Mouse (Mus musculus) right cerebral cortex, postnatal 36 days (tissue): ENCODE results near the gene Uri1.

ENCODE experiments used
- DNase-seq, 2 experiments: peaks; one replicate each; pipeline ENCODE4 v3.0.0; 2022; ENCODE audit warnings: low spot score in 2 of 2, mixed read lengths in 1 of 2

The Uri1 gene

DNA sequence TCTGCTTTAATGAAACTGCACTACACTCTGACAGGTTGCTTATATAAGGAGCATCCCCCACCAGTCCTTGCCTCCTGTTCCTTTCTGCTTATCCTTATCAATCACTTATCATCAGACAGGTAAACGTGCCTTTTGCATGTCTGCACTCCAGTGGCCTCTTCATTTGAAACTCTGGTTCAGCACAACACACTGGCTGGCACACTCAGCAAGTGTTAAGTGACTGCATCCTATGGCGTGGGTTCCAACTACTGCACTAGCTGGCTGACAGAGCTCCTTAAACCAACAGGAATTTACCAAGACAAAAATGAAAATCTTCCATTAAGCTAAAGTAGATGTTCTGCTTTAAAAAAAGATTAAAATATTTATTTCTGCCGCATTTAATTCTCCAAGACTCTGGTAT is 9.4 kb downstream of the Uri1 start:
- no peak for DNase-seq

DNA sequence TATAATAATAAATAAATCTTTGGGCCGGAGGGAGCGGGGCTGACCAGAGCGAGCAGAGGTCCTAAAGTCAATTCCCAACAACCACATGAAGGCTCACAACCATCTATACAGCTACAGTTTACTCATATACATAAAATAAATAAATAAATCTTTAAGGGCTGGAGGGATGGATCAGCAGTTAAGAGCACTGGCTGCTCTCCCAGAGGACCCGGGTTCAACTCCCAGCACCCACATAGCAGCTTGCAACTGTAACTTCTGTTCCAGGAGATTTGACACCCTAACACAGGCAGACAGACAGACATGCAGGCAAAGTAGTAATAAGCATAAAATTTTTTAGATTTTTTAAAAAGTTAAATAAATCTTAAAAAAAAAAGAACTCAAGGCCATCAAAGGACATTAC is 10.5 kb downstream of the Uri1 start:
- DNase-seq: no peak

DNA sequence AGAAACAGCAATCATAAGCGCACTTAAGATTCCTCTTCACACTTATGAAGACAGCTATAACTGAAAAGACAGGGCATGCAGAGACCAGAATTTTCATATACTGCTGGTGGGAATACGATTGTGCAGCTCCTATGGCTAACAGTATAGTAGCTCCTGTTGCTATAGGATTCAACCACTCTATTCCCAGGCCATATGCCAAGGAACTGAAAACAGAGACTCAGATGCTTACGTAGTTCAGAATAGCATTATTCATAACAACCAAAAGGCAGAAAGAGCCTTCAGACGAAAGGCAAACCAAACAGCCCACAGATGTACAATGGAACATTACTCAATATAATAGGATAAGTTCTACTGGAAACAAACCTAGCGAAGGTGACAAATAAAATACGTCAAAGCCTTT is 15.0 kb downstream of the Uri1 start:
- no peak for DNase-seq

GRCm38 (mm10) chr7:38002451-38002850 is 20.9 kb downstream of the Uri1 start:
- DNase-seq: no peak

- DNase-seq: no peak
Measured at GRCm38 (mm10) chr7:37999691-38000090, 23.7 kb downstream of the Uri1 start.

DNA sequence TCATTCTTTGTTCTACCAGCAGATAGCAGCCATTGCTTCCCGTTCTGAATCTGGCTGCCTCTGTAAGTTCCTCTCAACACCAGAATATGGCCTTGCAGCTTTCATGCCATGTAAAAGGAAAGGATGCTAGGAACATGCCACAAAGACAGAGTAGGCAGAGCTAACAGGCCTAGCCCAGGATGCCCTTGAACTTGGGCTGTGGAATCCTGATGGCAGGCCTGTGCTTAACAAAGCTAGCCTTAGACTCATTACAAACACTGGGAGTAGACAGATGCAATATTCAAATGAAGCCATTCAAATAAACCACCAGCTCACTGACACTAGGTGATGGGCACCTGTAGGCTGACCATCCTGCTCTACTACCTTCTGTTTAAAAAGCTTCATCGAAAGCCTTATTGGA is 30.5 kb downstream of the Uri1 start:
- DNase-seq: no peak

- DNase-seq: no peak
Measured at GRCm38 (mm10) chr7:37984866-37985265, 38.5 kb downstream of the Uri1 start.

GRCm38 (mm10) chr7:37983471-37983870 is 39.9 kb downstream of the Uri1 start:
- no peak for DNase-seq

- peak; percentile 11 to 18 for DNase-seq
Measured at GRCm38 (mm10) chr7:37979729-37980128, 43.6 kb downstream of the Uri1 start.

DNA sequence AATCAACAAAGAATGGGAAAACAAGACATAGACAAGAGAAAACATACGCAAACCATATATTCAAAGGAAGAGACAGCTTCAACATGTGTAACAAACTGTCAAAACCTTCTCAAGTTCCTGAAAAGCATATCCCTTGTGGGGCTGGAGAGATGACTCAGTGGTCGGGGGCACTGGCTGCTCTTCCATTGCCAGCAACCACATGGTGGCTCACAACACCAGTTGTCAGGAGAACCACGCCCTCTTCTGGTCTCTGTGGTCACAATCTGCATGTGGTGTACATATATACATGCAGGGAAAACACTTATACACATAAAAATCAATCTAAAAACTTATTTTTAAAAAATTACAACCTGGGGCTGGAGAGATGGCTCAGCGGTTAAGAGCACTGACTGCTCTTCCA is 44.9 kb downstream of the Uri1 start:
- DNase-seq: no peak

DNA sequence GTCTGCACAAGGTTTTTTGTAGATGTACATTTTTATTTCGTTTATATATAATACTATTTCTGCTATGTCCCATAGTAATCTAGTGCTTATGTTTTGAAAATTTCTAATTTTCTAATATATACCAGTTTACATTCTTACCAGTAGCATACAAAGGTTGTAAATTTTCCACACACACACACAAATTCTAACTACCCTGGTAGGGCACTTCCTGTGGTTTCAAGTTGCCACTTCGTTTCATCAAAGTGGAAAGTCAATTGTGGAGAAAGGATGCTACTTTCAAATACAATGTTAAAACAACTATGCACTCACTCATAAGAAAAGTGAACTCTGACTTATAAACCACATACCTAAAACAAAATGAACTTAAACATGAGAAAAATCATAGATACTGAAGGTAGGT is 45.7 kb downstream of the Uri1 start:
- no peak for DNase-seq

- DNase-seq: no peak
Measured at GRCm38 (mm10) chr7:37972999-37973555, 50.3 kb downstream of the Uri1 start.

DNA sequence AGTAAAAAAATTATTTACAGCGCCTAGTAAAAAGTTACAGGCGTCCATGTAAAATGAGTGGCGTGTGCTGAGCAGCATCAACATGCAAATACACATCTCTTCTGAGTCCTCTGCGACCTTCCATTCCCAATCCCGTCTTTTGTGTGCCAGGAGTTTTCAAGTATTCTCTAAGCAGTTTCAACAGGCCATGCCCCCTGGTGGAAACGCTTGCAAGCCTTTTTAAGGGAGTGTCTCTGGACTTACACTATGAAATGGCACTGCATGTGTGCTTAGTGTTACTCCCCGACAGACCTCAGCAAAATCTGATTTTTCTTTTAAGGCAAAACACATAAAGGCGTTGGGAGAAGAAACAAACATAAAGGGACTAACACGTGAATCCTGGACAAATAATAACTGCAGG is 50.8 kb downstream of the Uri1 start:
- DNase-seq: no peak

DNA sequence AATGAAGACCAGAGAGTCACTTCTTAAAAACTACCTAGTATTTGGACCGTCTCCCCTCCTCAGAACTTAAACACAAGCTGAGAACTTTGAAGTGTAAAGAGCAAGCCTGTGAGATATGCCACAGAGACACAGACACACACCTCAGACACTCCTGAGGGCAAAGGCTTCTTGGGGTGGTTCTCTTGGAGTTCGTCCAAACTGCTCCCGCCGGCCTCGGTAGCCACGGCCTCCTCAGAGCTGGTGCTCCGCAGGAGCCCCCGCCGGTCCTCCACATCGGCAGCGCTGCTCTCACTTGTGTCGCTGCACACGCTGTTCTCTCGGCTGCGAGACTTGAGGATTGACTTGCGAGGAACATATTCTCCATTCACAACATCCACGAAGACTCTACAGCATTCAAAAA is 61.0 kb downstream of the Uri1 start:
- DNase-seq: no peak

- no peak for DNase-seq
Measured at GRCm38 (mm10) chr7:37961247-37961646, 62.1 kb downstream of the Uri1 start.

DNA sequence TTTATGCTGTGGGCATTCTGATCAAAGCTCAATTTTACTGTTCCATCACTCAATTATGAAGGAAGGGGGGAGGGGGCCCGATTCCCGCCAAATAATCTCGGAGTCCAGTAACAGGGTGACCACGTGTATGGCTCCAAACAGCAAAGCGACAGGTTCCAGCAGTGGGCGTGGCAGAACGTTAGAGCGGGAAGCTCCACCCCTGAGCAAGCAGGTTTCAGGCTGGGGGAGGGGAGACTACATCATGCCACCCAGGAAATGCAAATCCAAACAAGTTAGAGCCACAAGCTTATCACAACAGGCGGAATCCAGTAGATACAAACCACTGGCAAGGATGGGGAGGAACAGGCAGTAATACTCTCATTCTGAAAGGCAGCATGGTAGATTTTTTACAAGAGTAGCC is 71.5 kb downstream of the Uri1 start:
- DNase-seq: no peak

- no peak for DNase-seq
Measured at GRCm38 (mm10) chr7:37936459-37936858, 86.9 kb downstream of the Uri1 start.

GRCm38 (mm10) chr7:37935786-37936185 is 87.6 kb downstream of the Uri1 start:
- DNase-seq: no peak

DNA sequence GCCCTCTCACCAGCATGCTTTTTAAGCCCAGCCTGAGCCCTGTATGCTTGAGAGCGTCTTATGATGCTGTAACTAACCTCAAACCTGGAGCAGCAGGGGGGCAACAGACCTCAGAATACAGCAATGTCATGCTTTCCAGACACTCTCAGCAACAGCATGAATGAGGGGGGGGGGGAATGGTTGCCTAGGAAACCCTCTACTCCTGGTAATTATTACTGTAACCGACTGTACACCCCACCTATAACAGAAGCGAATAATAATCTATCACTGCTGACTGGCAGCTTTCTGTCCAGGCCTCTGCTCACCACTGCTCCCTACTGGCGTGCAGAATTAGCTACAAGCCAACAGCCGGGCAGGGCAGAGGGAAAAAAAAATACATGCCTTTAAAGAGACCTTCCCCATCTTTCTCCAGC is 88.6 kb downstream of the Uri1 start:
- no peak for DNase-seq

DNA sequence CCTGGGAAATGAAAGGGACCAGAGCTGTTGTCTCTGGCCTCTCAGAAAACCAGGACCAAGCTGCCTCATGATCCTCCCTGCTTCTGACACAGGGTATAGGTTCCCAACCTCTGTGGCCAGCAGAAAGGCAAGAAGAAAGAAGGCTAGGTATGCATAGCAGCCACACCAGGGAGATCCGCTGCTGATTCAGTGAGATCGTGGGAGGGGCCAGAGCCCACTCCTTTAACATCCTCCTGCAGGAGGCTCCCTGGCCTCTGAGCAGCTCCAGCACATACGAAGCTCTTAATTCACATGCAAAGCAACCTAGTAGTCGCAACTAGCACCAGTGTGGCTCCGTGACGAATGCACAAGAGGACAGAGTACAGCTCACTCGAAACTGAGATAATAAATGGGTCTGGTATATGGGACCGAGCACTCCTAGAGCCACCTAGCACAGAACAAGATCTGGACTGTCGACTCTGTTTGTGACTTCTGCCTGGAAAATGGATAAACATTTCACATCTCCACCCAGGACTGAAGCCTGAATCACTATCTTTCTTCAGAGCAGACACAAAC is 89.5 kb downstream of the Uri1 start:
- no peak for DNase-seq

DNA sequence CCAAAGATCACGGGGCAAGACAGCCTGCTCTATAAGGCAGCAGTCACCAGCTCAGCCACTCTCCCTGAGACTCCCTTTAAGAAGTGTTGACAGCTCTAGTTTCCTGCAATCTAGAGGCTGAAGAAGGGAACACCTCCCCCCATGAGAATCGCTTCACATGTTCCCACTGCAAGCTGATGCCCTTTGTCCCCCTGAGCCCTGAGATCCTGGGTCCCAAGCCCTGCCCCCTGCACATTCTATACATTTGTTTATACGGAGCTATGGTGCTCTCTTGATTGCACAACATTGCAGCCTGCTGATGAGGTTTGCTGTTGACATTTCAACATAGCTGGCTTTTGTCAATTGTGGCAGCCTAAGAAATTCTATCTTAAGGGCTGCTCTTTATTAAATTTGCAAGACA is 91.7 kb downstream of the Uri1 start:
- no peak for DNase-seq

- peak in 1 of 2 experiments; percentile 20 for DNase-seq
Measured at GRCm38 (mm10) chr7:37929738-37930137, 93.6 kb downstream of the Uri1 start.

GRCm38 (mm10) chr7:37922999-37923398 is 100.4 kb downstream of the Uri1 start:
- DNase-seq: no peak
